Mouse (Mus musculus): ENCODE results near the gene Abcc6.

Abcc6 gene

GRCm38 (mm10) chr7:46028681-46029080, 1.4 kb downstream of the Abcc6 start:
- DNase-seq (ENCODE audit: low read depth, low spot score): no peak

- DNase-seq (ENCODE audit: low read depth, low spot score): no peak
Measured at GRCm38 (mm10) chr7:46025436-46025835, 4.7 kb downstream of the Abcc6 start.

GRCm38 (mm10) chr7:46021951-46022350, 8.2 kb downstream of the Abcc6 start:
- DNase-seq (ENCODE audit: low read depth, low spot score): no peak

DNA sequence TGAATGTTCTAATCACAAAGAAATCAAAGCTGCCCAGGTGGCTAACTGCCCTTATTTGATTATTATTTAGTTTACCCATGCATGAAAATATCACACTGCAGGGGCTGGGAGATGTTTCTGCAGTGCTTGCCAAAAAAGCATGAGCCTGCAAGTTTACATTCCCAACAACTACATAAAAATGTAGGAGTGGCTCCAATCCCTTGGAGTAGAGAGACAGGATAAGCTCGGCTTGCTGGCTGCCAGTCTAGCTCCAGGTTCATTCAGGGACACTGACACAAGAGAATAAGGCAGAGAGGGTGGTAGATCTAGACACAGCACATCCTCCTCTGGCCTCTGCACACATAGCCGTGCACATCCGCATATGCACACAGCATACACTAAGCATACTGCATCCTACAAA, 10.5 kb downstream of the Abcc6 start:
- DNase-seq (ENCODE audit: low read depth, low spot score): no peak

- DNase-seq (ENCODE audit: low read depth, low spot score): no peak
Measured at GRCm38 (mm10) chr7:46013266-46014010, 16.7 kb downstream of the Abcc6 start.

GRCm38 (mm10) chr7:46012121-46012520, 18.0 kb downstream of the Abcc6 start:
- no peak for DNase-seq (ENCODE audit: low read depth, low spot score)

- DNase-seq (ENCODE audit: low read depth, low spot score): peak; percentile 68
Measured at GRCm38 (mm10) chr7:46009578-46009977, 20.5 kb downstream of the Abcc6 start.

GRCm38 (mm10) chr7:46002748-46003147, 27.4 kb downstream of the Abcc6 start:
- peak; percentile 37 for DNase-seq (ENCODE audit: low read depth, low spot score)

GRCm38 (mm10) chr7:46000577-46000976, 29.5 kb downstream of the Abcc6 start:
- DNase-seq (ENCODE audit: low read depth, low spot score): no peak

GRCm38 (mm10) chr7:45992470-45992869, 37.6 kb downstream of the Abcc6 start:
- DNase-seq (ENCODE audit: low read depth, low spot score): no peak

DNA sequence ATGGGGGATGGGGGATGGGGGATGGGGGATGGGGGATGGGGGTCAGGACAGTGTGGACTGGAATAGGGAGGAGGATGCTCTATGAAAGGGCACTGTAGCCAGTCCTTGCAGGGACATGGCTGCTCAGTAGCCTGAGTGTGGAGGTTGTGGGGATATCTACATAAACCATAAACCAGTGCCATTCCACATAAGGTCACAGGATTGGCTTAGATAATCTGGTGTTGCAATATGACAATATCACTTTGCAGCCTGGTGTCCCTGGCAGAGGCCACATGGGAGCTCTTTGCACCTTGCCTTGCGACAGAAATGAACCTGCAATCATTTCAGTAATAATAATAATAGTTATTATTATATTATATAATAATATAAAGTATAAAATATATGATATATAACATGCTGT, 41.8 kb downstream of the Abcc6 start:
- no peak for DNase-seq (ENCODE audit: low read depth, low spot score)

GRCm38 (mm10) chr7:45986893-45987292, 43.2 kb downstream of the Abcc6 start:
- peak; percentile 31 for DNase-seq (ENCODE audit: low read depth, low spot score)

- no peak for DNase-seq (ENCODE audit: low read depth, low spot score)
Measured at GRCm38 (mm10) chr7:45981612-45982011, 48.5 kb downstream of the Abcc6 start.

- DNase-seq (ENCODE audit: low read depth, low spot score): no peak
Measured at GRCm38 (mm10) chr7:45974512-45974911, 55.6 kb downstream of the Abcc6 start.

DNA sequence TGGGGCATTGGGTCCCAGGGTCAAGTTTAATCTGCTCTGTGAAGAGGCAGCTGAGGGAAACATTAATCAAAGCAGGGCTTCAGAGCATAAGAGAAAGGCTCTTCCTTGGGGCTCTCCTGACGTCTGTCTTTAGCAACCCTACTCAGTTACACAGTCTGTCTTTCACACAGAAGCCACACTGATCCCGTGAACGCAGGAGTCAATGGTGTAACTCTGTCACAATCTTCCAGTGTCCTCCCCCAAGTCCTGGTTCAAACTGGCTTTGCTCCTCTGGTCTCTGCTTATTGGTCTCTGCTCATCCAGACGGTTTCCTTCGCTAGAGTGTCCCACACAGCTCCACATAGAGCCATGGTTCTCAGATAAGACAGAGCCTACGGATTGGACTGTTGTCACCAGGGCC, 56.0 kb downstream of the Abcc6 start:
- no peak for DNase-seq (ENCODE audit: low read depth, low spot score)

GRCm38 (mm10) chr7:45973271-45973687, 56.8 kb downstream of the Abcc6 start:
- no peak for DNase-seq (ENCODE audit: low read depth, low spot score)

DNA sequence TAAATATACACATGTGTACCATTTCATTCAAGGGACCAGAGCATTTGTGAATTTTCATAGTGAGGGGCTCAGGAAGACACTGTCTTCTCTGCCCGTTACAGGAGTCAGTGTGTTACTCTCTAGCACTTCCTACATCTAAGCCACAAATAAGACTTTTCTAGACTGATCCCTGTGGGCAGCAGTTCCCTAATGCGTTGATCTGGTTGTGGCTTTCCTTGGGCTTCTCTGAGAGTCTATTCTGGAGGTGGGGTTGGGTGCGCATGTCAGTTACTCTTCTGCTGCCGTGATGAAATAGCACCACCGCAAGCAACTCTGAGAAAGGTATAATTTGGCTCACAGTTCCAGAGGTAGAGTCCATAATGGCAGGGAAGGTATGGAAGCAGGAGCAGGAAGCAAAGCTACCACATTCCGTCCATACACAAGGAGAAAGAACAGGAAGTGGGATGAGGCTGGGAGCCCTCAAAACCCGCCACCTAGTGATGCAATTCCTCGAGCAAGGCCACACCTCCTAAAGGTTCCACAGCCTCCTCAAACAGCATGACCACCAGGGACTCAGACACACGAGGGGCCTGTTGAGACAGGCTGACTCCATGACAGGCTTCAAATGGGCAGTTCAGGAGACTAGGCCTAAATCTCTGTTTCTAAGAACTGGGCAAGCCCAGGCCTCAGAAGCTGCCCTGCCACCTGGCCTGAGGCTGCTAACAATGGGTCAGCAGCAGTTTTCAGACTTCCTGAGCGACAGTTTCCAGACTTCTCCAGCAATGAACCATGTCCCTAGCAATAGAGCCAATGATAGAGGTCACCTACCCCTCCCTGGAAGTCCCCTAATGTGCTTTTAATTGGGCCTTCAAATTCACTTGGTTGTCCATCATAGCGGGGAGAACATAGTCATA, 58.0 kb downstream of the Abcc6 start:
- DNase-seq (ENCODE audit: low read depth, low spot score): no peak

- no peak for DNase-seq (ENCODE audit: low read depth, low spot score)
Measured at GRCm38 (mm10) chr7:45956611-45957010, 73.5 kb downstream of the Abcc6 start.

- DNase-seq (ENCODE audit: low read depth, low spot score): no peak
Measured at GRCm38 (mm10) chr7:45949061-45949460, 81.0 kb downstream of the Abcc6 start.

DNA sequence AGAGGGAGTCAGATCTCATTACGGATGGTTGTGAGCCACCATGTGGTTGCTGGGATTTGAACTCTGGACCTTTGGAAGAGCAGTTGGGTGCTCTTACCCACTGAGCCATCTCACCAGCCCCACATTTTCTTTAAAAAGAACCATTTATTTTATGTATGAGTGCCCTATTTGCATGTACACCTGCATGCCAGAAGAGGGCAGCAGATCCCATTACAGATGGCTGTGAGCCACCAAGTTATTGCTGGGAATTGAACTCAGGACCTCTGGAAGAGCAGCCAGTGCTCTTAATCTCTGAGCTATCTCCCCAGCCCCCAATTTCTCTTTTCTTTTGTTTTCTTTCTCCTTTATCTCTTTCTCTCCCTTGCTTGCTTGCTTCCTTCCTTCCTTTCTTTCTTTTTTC, 86.8 kb downstream of the Abcc6 start:
- peak; percentile 50 for DNase-seq (ENCODE audit: low read depth, low spot score)

DNA sequence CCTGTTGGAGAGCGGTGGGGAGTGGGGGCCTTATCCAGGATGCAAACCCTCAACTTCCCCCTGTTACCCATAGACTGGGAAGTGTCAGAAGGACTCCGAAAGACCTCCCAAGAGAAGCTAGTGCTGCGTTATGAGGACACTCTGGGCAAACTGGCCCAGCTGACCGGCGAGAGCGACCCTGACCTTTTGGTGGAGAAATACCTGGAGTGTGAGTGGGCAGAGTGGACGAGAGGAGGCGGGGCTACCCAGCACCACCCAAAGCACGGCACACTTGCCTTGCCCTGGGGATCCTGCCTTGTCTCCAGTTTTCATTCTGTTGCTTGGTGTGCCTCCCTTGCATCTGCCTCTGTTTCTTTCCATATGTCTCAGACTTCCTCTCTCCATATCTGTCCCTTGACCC, 88.1 kb downstream of the Abcc6 start:
- no peak for DNase-seq (ENCODE audit: low read depth, low spot score)

GRCm38 (mm10) chr7:45939836-45940235, 90.3 kb downstream of the Abcc6 start:
- DNase-seq (ENCODE audit: low read depth, low spot score): no peak

DNA sequence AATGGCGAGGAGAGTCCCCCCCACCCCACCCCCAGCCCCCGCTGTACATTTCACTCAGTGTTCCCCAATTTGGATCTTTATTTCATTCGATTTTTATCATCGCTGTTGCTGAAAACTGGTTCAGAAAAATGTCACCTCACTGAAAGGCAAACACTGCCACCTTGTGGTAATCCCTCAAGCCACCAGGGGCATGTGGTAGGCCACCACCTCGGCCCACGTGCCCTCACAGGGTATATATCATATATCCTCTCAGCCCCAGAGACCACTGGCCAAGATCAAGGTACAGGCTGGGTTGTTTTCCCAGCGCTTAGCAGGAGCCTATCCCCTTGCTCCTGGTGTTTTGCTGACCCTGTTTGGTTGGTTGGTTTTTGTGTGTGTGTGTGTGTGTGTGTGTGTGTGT, 95.0 kb downstream of the Abcc6 start:
- peak; percentile 79 for DNase-seq (ENCODE audit: low read depth, low spot score)
